Mouse (Mus musculus): ENCODE data around the gene B4galt1.
"Not testable (repeated sequence)": the region's sequence is repeated elsewhere in the genome, so short reads cannot be mapped to it uniquely, and the experiment has no call there.

The B4galt1 gene

GRCm38 (mm10) chr4:40818421-40818820, 35.4 kb downstream of the B4galt1 start:
- no peak for DNase-seq (ENCODE audit: low spot score in 2 of 2)

DNA sequence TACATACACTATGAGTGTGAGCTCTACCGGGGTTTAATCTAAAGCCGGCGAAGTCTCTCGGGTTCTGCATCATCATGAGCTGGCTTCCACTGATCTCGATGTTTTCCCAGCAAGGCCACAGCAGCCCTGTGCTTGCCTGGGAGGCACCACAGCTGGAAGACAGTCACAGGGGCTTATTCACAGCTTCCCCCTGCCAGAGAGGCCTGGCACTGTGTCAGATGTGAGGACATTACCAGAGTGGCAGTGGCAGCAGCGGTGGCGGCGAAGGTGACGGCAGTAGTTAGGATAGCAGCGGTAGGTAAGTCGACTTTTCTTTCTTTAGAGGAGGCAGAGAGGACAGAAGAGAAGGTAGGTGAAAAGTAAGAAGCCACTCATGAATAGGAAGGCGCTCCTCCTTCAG, 35.9 kb downstream of the B4galt1 start:
- no peak for DNase-seq (ENCODE audit: low spot score in 2 of 2)

DNA sequence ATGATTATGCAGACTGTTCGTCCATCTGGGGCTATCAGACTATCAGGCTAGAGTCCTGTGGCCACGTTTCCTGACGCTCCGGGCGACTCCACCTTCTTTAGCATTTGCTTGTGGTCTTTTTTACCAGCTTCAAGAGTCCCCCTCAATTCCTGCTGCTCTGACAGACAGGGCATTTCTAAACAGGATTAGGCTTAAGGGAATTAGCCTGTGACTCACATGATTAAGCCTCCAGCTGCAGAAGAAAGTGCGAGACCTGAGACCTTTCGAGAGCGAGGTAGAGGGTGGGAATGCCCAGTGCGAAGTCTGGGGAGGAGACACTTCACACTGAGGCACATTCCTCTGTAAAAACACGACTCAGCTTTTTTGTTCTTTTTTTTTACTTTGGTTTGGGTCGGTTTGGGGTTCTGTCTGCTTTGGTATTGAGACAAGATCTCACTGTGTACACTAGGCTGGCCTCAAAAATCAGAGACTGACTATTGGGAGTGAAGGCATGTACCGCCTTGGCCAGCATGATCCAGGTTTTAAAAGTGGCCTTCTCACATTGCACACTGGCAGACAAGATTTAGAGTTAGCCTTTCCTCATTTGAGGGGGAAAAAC, 37.9 kb downstream of the B4galt1 start:
- DNase-seq (ENCODE audit: low spot score in 2 of 2): no peak

DNA sequence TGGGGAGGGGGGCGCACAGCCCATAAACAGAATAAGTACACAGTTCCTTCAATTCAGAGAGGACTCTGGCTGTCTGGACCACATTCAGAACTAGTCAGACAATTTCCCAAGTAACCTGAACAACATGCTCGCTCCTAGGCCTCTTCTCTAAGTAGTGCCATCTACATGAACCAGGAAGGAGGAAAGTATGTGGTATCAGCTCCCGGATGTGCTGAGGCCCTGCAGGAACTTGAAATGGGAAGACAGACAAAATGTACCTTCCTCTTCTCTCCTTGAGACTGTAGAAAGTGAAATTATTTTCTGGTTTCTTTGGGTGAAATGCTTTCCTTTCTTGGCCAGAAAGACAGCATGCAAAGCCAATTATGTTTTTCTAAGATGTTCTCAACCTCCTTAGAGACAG, 38.7 kb downstream of the B4galt1 start:
- no peak for DNase-seq (ENCODE audit: low spot score in 2 of 2)

GRCm38 (mm10) chr4:40814359-40814758, 39.4 kb downstream of the B4galt1 start:
- no peak for DNase-seq (ENCODE audit: low spot score in 2 of 2)

DNA sequence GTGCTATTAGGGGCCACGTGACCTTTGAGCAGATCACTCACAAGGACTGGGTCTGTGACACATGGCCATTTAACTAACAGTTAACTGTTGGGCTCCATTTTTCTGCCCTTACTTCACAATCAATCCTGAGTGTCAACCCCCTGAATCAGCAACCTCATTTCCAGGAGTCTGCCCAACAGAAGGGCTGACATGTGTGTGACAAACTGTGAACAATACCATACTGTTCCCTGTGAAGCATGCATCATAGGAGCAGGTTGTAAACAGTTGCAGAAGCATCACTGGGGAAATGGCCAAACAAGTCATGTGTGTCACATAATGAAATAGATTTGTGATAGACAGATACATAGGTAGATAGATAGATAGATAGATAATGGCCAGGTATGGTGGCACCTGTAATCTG, 40.9 kb downstream of the B4galt1 start:
- DNase-seq (ENCODE audit: low spot score in 2 of 2): no peak

- no peak for DNase-seq (ENCODE audit: low spot score in 2 of 2)
These were observed 43.3 kb downstream of the B4galt1 start for GRCm38 (mm10) chr4:40810481-40810880.

DNA sequence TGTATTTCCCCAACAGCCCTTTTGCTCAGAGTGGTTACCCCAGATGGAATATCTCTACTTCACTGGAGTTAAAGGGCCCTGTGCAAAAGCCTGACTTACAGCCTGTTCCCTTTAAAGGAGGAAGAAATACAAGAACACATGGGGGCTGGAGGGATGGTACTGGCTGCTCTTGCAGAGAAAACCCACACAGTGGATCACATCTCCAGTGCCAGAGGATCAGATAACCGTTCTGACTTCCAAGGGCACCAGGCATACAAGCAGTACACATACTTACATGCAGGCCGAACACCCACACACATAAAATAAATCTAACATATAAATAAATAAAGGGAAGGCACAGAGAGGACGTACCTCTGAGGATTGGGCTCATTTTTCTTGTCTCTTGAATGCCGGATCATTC, 46.4 kb downstream of the B4galt1 start:
- no peak for DNase-seq (ENCODE audit: low spot score in 2 of 2)

DNA sequence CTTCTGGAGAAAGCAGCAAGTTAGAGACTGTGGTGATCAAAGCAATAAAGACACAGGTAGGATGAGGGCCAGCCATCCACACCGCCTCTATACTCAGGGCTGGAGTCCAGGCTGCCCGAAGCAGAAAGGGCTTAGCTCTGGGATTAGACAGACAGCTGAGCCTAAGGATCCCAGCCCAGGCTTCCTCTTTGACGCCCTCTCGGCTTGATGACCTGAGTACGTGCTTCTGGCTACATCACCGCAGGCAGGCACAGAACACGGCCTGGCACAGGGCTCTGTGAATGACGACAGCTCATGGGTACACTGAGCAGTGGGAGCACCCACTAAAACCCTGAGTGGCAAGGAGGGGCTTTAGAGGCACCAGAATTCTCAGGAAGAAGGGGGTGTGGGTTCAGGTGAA, 48.4 kb downstream of the B4galt1 start:
- DNase-seq (ENCODE audit: low spot score in 2 of 2): no peak

GRCm38 (mm10) chr4:40802787-40803186, 51.0 kb downstream of the B4galt1 start:
- DNase-seq (ENCODE audit: low spot score in 2 of 2): no peak

- DNase-seq (ENCODE audit: low spot score in 2 of 2): no peak
These were observed 51.9 kb downstream of the B4galt1 start for GRCm38 (mm10) chr4:40801908-40802307.

DNA sequence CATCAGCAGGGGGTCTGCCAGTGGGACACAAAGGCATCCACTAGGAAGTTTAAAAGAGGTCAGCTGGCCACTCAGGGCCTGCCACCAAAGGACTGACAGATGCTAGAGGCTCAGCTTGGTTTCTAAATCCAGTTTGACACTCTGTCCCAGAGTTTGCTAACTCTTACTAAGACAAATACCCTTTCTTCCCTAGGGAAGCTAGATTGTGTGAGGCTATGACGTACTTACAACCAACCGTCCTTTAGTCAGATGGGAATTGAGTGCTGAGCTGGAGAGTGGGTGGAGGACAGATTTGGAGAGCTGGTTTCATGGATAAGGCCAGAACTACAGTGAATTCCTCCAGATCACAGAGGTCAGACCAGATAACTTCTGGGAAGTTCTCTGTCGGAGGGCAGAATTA, 52.9 kb downstream of the B4galt1 start:
- DNase-seq (ENCODE audit: low spot score in 2 of 2): no peak

DNA sequence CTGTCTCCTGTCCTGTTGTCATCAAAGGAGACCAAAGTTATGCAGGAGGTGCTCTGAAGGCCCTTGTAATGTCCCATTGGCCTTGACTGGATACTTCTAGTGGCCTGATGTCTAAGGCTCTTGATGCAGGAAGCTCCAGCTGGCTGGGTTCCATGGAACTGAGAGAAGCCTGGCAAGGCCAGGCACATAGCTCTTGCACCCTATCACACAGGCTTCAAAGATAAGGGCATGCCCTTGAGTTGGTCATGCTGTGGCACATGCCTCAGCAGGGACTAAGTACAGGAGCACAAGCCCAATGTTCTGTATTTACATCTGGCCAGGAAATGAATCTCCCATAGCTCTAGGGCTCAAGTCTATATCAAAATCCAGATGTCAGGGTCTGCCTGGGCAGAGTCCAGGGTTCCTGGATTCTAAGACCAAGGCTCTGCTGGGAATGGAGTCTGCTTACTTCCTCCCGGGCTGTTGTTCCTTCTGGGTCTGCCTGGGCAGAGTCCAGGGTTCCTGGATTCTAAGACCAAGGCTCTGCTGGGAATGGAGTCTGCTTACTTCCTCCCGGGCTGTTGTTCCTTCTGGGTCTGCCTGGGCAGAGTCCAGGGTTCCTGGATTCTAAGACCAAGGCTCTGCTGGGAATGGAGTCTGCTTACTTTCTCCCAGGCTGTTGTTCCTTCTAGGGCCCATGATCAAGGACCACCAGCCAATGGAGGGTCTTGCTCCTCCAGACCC, 54.8 kb downstream of the B4galt1 start:
- not testable (repeated sequence) for DNase-seq (ENCODE audit: low spot score in 2 of 2)

DNA sequence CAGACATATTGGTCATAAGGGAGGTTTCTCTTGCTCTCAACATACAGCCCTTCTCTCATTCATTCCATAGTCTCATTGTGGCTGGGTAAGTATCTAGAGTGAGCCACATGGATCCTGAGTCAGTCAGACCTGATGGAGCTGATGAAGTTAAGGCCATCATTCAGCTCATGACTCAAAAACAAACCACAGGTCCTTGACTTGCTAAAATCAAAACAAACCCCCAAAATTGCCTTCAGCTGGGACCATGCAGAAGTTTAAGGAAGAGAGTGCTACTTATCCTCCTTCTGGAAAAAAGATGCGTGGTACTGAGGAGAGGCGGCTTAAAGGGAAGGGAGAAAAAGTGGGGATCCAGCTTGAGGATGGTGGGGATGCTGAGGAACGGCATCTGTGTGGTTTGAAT, 58.0 kb downstream of the B4galt1 start:
- DNase-seq (ENCODE audit: low spot score in 2 of 2): no peak

DNA sequence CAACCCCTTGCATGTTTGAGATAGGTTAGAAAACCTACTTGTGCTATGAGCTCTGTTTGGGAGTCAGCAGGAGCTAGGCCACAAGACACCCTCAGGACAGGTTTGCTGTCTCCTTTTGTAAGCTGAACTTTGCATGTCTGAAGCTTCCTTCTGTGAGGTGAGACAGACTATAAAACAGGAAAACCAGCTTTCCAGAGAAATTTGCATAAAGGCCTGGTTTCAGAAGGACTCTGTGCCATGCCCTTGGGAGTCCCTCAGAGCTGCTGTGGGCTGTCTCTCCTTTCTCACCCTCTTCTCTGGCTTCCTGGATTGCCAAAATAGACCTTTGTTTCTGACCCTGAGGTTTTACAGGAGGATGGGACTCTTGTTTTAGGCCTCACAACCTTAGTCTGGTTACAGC, 59.5 kb downstream of the B4galt1 start:
- DNase-seq (ENCODE audit: low spot score in 2 of 2): no peak

- no peak for DNase-seq (ENCODE audit: low spot score in 2 of 2)
These were observed 62.6 kb downstream of the B4galt1 start for GRCm38 (mm10) chr4:40791176-40791575.

DNA sequence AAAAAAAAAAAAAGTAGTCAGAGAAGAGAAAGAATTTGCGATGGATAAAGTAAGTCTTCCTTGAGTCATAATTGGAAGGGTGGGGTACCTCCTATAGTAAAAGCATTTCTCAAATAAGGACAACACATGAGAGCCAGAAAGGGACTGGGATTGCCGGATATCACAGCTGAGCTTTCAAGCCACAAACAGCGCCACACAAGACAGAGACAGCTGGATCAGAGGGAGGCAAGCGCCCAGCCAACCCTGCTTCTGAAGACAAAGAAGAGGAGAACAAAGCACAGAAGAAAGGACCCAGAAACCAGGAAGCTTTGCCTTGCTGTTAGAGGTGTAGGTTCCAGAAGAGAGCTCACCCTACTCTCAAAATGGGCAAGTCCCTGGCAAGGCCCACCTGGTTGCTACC, 67.2 kb downstream of the B4galt1 start:
- no peak for DNase-seq (ENCODE audit: low spot score in 2 of 2)

DNA sequence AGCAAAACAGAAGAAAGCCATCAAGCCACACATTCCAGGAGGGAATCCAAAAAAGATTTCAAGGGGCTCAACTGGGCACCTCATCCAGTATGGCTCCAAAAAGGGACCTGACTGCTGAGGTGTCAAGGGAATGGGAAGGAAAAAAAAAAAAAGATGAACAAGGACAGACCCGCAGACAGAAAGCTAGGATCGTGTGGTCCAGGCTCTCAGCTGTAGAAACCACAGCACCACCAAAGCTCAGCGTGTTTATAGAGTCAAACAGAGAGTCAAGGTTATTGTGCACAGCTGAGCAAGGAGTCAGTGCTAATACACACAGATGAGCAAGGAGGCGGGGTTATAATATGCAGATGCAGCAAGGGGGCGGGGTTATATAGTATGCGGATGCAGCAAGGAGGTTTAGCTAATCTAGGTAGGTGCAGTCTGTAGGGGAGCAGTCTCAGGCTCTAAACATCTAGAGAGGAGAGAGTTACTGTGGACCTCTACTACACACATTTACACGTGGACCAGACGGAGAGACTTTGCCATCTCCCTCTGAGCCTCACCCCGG, 68.1 kb downstream of the B4galt1 start:
- DNase-seq (ENCODE audit: low spot score in 2 of 2): no peak

DNA sequence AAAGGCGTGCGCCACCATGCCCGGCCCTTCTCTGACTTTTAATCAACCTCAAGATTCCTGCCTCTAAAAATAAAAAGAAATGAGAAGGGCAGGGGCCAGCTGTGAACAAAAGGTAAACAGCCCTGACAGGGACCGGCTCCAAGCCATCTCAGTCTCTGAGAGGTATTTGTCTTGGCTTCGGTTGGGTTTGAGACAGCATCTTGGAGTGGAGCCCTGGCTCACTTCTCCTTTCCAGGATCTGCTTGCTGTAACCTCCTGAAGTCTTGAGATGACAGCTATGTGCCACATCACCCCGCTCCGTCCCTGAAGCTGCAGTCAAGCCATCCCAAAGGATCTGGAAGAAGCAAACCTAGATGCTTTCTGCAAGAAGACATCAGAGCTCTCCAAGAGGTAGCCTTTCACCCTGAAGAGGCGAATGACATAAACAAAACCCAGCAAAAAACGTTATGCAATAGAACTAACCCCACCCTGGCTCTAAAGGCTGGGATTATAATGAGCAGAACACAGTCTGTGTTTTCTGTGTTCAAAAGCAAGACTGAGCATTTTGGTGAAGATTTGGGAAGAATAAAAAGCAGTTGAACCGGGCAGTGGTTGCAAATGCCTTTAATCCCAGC, 69.1 kb downstream of the B4galt1 start:
- no peak for DNase-seq (ENCODE audit: low spot score in 2 of 2)

- DNase-seq (ENCODE audit: low spot score in 2 of 2): no peak
These were observed 70.8 kb downstream of the B4galt1 start for GRCm38 (mm10) chr4:40783049-40783448.

- DNase-seq (ENCODE audit: low spot score in 2 of 2): no peak
These were observed 71.9 kb downstream of the B4galt1 start for GRCm38 (mm10) chr4:40781797-40782495.

DNA sequence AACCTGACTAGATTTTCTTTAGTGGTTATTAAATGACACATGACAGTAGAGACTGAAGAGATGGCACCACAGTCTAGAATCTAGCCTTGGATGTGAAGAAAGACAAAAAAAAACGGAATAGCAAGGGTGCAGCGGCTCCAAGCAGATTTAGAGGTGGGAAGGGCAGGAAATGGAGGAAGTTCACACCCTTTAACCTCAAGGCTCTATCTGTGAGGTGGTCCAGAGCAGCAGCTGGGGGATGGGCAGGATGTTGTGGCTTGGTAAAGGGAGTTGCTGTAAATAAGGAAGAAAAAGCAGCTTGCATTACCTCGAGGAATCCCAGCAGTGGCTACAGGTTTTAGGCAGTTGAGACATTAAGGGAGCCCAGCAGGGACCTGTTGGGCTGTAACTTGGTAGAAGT, 72.7 kb downstream of the B4galt1 start:
- DNase-seq (ENCODE audit: low spot score in 2 of 2): peak in 1 of 2 experiments; percentile 24

Data from spleen, postnatal 14 days (tissue).